Mouse (Mus musculus): ENCODE data around the gene Zer1. TPM values are rescaled to one million over a fixed set of nuclear protein-coding genes. Genes with fewer than 3 reads are reported as not detected.

The Zer1 gene
- 38.4 and 49.2 TPM in 2 replicates for total RNA-seq (2023)

DNA sequence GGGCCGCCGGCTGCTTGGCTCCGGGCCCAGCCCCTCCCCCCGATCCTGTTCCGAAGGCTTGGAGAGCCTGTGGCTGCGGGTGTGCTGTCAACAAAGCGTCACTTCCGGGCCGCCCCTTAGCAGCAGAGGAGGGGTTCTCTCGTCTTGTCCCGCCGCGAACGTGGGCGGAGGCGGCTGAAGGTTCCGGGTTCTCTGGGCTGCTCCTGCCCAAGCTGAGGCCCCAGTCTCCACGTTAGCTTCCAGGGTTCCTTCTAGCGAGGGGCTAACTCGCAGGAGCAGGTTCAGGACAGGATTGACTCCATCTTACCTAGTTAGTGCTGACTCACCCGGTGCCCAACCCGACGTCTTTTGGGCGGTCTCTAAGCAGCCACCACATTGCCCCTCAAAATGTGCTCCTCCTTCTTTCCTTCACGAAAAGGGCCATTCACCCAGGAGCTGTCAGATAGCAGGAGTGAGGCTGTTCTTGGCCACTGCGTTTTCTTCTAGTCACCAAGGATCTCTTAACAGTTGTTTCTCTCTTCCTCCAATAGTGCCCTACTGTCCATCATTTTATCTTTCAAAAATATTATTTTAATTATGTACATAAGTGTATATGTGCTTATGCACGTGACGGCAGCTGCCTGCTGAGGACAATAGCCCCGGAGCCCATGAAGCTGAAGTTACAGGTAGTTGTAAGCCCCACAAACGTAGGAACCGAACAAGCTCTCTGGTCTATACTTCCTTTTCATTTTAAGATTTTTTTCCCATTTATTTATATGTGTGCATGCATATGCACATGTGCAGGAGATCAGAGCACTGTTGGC is at the start of gene Zer1:
Gene Zer1 (minus strand): TSS at position 114 of the 803 bp plus-strand sequence.

DNA sequence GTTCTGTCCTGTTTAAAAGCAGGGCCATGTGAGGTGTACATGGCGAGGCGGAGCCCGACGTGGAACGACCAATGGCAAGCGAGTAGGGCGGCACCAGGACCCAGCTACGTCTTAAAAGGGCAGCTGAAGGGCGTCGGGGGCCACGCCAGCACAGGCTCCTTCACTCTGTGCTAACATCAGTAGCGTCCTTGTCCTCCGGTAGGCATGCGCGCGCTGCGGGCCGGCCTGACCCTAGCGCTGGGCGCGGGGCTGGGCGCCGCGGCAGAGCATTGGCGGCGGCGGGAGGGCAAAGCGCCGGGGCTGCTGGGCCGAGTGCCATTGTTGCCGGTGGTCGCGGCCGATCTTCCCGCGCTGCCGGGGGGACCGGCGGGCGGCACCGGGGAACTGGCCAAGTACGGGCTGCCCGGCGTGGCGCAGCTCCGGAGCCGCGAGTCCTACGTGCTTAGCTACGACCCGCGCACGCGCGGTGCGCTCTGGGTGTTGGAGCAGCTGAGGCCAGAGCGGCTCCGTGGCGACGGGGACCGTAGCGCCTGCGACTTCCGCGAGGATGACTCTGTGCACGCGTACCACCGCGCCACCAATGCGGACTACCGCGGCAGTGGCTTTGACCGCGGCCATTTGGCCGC is 47.1 kb upstream of the Zer1 start, which contains the start of gene Endog:
Gene Endog (plus strand): TSS at position 123 of the 626 bp plus-strand sequence.

DNA sequence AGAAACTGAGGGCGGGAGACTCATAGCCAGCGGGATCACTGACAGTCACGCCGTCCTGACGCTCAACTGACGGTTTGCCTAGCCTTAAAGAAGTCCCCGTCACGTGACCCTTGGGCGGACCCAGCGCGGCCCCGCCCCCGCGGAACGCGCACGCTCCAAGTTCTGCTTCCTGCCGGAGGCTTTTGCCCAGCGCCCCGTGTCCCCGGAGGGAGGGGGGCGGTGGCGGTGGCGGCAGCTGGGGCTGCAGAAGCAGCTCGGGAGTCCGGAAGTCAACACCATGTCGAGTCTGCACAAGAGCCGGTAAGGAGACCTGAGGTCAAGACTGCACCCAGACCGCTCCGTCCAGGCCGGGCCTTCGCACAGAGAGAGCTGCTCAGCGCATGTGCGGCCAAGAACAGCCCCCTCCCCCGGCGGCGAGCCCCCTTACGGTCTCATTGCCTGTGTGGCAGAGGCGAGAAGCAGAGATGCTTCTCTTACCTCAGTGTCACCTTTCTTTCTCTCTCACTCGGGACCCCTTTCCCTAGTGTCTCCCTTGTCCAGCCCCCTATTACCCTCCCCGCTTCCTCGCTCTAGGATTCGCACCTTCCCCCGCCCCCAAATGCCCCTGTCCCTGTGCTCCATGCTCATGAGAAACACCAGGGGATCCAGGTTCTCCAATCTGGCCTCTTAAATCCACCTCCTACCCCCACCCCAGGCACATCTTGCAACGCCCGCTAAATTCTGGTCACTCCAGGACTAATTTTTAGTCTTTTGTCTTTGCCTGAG is 9.4 kb upstream of the Zer1 start, which contains the start of gene Tbc1d13:
Gene Tbc1d13 (plus strand): TSS at position 134 of the 765 bp plus-strand sequence.

DNA sequence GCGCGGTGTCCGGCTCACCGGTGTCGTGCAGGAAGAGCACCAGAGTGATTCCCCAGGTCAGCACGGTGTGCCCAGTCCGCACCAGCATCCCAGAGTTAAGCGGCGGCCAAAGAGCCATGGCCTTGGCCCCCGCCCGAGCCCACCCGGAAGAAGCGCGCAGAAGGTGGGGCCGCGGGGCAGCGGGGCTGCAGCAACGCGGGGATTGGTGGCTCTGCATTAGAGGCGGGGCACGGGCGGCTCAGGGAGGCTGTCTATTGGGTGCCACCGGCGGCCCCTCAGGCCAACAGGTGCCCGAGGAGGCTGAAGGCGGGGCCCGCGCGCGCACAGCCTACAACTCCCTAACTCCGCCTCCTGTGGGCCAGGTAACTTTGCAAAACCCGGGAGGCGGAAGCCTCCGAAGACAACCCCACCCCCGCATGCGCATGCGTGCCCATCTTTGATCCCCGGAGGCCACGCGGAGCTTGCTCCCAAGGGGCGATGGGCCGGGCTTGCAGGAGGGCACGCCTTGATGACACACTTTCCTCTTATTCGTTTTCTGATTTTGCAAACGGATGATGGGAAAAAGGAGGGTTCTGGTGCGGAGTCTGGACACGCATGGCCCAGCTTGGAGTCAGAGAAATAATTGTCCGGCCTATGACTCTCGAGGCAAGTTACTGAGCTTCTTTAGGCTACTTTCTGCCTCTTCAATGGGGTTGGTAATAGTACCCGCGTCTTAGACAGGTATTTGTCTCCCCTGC is 30.7 kb downstream of the Zer1 start, which contains the start of gene Zdhhc12:
Gene Zdhhc12 (minus strand): TSS at position 178 of the 737 bp plus-strand sequence.

DNA sequence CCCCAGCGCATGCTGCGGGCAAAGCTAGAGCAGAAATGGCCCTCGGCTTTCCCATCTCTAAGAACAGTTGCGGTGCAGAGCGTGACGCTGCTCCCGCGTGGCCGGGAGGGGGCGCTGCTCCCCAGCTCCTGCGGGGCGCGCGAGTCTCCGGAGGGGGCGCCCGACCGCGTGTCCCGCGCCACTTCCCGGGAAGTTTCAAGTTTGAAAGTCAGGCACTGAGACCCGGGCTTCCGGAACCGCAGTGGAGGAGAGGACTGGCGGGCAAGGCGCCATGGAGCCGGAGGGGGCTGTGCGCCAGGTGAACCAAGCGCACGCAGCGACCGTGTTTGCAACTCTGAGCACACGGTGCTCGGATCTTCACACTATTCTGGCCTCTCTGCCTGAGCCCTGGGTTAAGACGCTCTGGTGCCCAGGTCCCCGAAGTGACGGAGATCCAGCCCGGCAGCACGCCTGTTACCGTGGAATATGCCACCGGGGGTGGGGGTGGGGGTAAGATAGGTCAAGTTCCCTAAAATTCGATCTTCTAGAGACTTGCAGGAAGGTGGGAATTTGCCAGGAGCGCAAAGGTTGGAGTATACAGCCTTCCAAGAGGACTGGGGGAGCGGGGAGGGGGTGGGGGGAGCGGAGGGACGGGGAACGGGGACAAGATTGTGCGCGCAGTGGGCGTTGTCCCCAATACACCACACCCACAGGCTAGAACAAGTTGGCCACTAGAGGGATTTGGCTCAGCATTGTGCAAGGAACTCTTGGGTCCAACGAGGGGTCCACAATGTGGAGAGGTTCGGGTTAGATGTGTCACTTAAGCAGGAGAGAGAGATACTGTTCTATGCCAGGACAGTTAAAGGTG is 46.7 kb downstream of the Zer1 start, which contains the start of gene Pkn3:
Gene Pkn3 (plus strand): TSS at position 183 of the 847 bp plus-strand sequence.

DNA sequence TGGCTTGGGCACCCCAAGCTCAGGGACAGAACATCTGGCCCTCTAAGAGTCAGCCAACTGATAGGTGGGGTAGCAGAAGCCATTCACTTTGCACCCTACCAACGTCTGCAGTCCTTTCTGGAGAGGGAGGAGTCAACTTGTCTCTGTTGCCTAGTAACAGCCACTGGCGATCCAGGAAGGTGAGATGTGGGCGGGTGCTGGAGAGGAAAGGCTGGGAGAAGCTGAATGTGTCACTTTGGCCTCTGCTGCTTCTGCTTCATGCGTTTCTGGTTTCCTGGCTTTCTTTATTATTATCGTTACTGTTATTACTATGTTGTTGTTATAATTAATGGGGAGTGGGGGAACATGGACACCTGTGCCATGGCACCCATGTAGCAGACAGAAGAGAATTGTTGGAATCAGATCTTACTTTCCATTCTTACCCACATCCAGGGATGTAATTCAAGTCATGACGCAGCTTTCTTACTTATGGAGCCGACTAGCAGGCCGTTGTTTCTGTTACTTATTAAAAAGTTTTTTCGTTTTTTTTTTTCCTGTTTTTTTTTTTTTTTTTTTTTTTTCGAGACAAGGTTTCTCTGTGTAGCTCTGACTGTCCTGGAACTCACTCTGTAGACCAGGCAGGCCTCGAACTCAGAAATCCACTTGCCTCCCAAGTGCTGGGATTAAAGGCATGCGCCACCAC is 67.0 kb downstream of the Zer1 start, which contains the start of gene Set:
Gene Set (plus strand): TSS at position 156 of the 682 bp plus-strand sequence.

DNA sequence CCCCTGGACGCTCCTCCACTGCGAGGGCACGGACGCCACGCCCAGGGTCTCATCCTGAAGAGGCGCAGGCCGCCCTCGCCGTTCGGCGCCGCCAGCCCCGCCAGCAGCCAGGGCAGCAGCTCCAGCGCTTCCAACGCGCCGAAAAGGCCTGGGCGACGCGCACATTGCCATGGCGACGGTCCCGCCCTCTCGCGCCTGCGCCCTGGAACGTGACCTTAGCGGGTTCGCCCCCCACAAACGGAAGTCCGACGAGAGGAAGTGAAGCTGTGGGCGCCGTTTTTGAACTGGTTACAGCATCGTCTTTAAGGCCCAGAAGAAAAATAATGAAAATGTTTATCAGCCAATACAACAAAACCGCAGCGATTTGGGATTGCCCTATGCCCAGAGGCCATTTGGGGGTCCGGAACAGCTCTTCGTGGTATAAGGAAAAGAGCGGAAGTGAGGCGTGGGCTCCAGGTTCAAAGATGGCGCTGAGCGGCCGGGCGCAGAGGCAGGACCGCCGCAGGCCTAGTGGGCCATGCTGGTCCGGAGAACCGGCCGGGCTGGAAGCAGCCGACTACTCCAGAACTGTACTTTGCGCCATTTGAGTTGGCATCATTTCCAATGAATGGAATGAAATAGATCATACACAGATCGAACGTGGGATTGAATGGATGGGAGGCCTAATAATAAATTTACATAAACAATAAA is 75.5 kb downstream of the Zer1 start, which contains the start of gene Wdr34:
Gene Wdr34 (minus strand): TSS at position 183 of the 690 bp plus-strand sequence.

Other genes with a start within 250 kb of the Zer1 start
- 88.1 and 137 TPM in 2 replicates for gene Odf2, start 235.4 kb downstream of the Zer1 start, total RNA-seq (2023)
- 43.2 and 46.6 TPM in 2 replicates for gene Gle1, start 189.2 kb downstream of the Zer1 start, total RNA-seq (2023)
- 193 and 270 TPM in 2 replicates for gene Sptan1, start 159.0 kb downstream of the Zer1 start, total RNA-seq (2023)
- gene Wdr34, start 75.7 kb downstream of the Zer1 start, total RNA-seq (2023): 1.5 and 1.6 TPM in 2 replicates
- 91.9 and 105 TPM in 2 replicates for gene Set, start 67.2 kb downstream of the Zer1 start, total RNA-seq (2023)
- 3.2 and 5.1 TPM in 2 replicates for gene Pkn3, start 46.9 kb downstream of the Zer1 start, total RNA-seq (2023)
- gene Zdhhc12, start 30.9 kb downstream of the Zer1 start, total RNA-seq (2023): 4.1 and 8.7 TPM in 2 replicates
- gene Tbc1d13, start 9.2 kb upstream of the Zer1 start, total RNA-seq (2023): 41.9 and 47.4 TPM in 2 replicates
- gene Endog, start 46.9 kb upstream of the Zer1 start, total RNA-seq (2023): 2.8 and 3.4 TPM in 2 replicates
- gene Spout1, start 53.9 kb upstream of the Zer1 start, total RNA-seq (2023): 6.7 and 7.5 TPM in 2 replicates
- 1.7 and 2.7 TPM in 2 replicates for gene Kyat1, start 81.3 kb upstream of the Zer1 start, total RNA-seq (2023)
- 20.1 and 24.6 TPM in 2 replicates for gene Lrrc8a, start 113.1 kb upstream of the Zer1 start, total RNA-seq (2023)
- gene Gm28035, start 116.0 kb upstream of the Zer1 start, total RNA-seq (2023): 0.19 TPM in 1 of 2 replicates, not detected in the other
- gene Phyhd1, start 141.6 kb upstream of the Zer1 start, total RNA-seq (2023): 1.8 and 2.8 TPM in 2 replicates
- not detected in 2 replicates for gene Gm28038, start 156.5 kb upstream of the Zer1 start, total RNA-seq (2023)
- gene Dolk, start 161.7 kb upstream of the Zer1 start, total RNA-seq (2023): 6.6 and 8.6 TPM in 2 replicates
- 17.5 and 23.0 TPM in 2 replicates for gene Nup188, start 161.8 kb upstream of the Zer1 start, total RNA-seq (2023)
- 14.6 and 14.7 TPM in 2 replicates for gene Sh3glb2, start 234.8 kb upstream of the Zer1 start, total RNA-seq (2023)
- gene Miga2, start 239.6 kb upstream of the Zer1 start, total RNA-seq (2023): 3.9 and 4.6 TPM in 2 replicates

Measured in neutrophil, adult 65 days (primary cell).